Mouse (Mus musculus): Measurements from ENCODE around the gene Cd38.

DNA sequence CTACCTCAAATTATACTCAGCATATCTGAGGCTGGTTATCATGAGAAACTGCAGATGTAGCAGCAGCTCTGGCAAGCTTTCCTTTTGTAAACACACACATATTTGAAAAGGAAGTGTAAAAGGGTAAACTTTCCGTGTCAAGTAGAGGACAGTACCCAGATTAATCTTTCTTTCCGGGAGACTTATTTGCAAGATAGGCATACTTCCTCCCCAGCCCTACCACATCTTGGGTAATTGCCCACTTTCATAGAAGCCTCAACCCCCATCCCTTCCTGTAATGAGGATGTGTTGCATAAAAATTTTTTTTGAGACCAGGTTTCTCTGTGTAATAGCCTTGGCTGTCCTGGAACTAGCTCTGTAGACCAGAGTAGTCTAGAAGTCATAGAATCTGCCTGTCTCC lies 12.6 kb upstream of the Cd38 start:
- TF ChIP-seq TAL1 (IDR thresholded peaks at IDR 0.05; ENCODE audit: low read length) (no peak), GATA1 (IDR thresholded peaks at IDR 0.05; ENCODE audit: low read length) (no peak)
